Mouse (Mus musculus) spleen, adult 12 weeks (tissue): ENCODE measurements around the gene Slc25a34.

Source experiments
- DNase-seq: peaks from one replicate; pipeline ENCODE4 v3.0.0; 2022; ENCODE audit warnings: low spot score

Slc25a34 gene

DNA sequence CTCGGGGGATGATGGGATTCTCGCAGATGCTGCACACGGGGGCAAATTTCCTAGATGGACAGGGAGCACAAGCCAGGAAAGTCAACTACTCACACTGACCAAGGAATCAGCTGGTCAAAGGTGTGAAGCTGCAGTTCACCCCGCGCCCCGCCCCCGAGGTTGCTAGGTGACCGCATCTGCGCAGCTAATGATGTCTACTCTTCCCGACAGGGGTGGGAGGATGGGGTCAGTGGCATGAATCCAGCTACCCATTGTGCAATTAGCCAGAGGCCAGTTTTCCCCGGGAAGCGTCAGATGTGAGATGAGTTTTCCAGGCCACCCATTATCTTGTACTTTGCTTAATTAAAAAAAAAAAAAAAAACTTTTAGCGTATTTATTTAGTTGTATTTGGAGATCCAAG is 42.6 kb downstream of the Slc25a34 start:
- DNase-seq = no peak

DNA sequence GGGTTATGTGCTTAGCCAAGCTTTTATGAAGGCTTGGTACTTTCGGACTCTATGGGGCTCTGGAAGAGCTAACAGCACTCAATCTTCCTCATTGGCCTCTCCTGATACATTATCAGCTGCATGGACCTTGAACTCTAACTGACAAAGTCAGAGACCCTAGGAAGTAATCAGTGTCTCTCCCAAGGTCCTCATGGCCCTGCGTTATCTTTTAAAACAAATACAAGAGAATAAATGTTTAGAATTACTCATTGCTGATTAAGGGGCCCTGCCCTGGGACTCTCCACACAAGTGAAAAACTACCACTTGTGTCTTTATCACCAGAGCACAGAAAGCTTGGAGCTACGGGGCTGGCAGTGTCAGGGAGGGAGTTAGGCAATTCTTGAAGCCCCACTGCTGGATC is 44.8 kb downstream of the Slc25a34 start:
- DNase-seq = no peak

DNA sequence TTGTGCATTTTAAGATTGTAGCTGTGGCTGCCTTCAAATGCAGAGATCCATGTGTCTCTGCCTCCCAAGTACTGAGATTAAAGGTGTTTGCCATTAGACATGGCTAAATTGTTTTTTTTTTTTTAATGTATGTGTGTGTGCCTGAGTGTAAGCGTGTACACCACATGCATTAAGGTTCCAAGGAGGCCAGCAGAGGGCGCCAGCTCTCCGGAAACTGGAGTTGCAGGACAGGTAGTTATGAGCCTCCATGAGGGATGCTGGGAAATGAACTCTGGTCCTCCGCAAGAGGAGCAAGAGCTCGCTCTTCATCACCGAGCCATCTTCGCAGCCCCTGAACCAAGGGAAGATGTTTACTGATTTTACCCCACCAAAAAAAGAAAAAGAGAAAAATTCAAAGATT is 46.7 kb downstream of the Slc25a34 start:
- no peak for DNase-seq

DNA sequence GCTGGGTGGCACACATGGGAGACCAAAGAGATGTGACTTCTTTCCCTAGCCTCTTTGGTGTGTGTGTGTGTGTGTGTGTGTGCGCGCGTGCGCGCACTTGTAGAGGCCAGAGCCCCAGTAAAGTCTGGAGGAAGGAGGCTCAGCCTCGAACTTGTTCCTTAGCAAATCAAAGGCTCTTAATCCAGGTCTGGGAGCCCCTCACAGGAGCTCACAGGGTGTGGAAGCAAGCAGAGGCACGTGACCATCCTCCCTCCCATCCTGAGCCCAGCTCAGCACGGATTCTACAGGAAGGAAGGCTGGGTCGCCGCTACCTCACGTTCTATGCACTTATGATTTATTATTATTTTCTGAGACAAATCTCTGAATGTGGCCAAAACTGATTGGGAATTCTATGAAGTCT is 47.2 kb downstream of the Slc25a34 start:
- DNase-seq = no peak

DNA sequence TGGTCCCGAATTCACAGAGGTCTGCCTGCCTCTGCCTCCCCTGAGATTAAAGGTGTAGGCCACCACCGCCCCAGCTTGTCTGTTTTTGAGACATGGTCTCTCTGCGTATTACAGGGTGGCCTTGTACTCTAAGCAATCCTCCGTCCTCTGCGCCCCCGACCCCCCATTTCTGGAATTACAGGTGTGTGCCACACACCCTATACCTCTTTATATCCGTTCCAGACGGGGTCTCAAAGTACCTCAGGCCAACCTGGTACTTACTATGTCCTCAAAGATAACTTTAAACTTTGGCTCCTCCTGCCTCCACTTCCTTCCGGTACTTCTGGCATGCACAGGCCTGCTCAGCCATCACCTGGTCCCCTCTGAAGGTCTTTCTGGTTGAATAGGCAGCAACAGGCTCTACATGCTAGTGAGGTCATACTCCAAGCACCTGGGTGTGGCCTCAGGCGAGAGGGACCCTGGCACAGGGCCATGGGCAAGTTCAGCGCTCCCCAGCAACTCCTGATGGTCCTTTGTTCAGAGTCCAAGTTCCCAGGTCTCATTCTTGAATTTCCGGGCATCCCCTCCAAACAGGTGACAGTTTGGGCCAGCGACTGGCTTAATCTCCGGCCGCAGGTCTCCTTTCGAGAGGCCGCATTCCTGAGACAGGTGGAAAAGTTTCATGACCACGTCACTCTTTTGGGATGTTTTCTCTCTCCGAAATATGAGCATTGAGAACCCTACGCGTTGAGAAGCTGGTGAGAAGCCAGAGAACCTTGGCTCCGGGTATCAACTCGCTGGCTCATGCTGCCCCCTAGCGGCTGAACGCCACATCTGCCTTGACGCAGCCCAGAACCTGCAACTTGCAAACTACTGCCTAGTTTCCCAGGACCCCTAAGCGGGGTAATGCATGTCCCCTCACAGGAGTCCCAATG is 48.6 kb downstream of the Slc25a34 start:
- peak; percentile 69 for DNase-seq

DNA sequence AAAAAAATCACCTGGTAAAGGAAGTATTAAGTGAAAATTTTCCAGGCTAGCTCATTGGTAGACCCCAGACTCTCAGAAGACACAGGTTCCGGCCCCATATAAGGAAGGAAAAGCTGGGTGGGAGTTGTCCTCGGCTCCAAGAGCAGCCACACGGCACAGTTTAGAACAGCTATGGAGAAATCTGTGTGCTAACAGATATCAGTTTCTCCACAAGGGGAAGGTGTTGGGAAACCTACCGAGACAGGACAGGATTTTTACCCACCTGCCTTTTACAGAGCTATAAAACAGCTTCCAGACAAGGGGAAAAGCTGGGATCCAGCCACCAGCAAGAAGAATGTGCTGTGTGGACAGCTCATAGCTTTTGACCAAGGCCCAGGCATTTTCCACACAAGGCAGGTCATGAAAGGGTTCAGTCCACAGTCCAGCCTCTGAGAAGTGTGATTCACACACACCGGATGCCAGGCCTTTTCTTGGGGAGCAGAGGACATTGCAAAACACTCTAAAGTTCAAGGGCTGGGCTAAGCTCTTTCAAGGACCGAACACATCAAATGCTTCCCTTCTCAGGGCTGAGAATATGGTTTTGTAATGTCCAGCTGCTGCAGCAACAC is 50.2 kb downstream of the Slc25a34 start:
- DNase-seq = no peak

DNA sequence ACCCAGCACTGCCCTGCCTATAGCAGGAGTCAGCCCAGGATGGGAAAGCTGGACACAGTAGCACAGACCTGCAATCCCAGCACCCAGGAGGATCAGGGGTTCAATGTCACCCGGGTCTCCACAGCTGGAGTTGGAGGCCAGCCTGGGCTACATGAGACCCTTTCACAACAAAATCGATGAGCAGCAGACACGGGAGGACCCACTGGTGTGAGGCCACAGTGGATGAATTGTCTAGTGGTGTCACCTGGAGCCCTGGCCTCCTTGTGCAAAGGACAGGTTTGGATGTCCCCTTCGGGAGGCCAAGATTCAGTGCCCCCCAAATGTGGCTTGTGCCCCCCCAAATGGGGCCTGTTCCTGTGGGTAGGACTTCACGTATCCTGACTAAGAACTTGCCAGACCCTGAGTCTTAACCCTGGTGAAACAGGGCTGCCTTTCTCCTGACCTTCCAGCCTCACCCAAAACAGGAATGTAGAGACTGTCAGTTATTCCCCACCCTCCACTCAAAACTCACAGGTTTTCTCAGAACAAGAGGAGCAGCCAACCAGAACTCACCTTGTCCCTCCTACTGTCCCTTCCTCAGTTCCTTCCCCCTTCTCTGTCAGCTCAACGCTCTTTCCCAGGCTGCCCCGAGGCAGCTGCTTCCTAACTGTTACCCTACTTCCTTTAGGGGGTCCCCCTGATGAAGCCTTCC is 50.8 kb downstream of the Slc25a34 start:
- no peak for DNase-seq

DNA sequence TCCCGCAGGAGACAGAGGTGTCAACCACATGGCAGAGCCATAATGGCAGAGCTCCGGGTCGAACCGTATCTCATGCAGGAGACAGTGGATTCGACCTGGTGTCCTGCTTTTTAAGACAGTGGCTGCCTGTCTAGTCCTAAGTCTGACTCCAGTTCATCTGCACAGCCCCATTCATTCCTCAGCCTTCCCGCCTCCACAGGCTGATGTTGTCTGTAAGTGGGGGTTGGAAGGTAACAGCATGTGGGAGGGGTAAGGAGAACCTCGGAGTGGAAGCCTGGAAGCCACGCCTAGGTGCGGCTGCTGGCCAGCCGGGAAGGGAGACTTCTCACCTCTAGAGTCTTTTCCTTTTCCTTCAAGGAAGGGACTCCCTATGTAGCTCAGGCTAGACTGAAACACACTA is 51.7 kb downstream of the Slc25a34 start:
- DNase-seq = no peak

DNA sequence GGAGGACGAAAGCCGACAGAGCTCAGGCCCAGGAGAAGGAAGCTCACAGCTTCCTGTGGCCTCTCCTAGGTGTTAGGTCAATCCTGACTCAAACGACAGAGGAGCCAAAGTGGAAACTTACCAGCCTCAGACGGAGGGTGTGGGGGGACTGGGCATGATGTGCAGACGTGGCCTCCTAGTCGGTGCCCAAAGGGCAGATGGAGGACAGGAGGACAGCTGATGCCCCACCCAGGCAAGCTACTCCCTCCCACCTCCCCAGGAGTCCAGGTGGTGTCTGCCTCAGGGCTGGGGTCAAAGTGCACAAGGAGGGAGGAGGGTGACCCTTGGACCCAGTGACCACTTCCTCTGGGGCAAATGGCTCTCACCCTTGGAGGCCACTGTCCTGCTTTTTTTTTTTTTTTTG is 52.3 kb downstream of the Slc25a34 start:
- DNase-seq = no peak

DNA sequence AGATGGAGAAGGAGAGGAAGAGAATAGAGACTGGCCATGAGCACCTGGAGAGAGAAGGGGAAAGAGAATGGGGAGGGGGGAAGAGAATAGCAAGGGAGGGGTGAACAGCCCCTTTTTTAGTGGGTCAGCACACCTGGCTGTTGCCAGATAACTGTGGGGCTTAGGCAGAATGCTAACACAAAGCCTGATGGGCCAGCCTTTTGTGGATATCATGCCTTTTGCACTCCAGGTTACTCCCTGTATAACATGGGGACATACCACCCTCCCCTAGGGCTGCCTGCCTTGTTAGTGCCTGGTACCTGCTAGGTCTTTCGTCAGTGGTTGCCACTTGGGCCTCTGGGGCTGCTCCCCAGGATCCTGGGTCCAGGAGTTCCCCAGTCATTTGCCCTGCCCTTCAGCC is 52.8 kb downstream of the Slc25a34 start:
- DNase-seq = no peak

DNA sequence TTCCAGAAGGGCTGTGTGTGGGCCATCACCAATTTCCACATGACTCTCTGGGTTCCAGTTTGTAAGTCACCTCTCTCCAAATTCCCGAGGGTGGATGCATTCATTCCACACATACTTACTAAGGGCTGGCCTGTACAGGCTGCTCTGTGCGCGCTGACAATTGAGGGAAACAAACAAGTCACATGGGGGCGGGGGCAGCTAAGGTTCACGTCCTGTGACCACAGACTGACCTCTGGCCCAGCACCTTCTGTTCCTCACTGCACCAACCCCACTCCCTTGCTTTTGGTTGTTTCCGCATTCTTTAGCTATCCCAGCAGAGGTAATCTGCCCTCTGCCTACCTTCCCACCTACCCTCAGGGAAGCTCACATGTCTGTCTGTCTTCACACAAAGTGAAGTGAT is 53.6 kb downstream of the Slc25a34 start:
- DNase-seq = no peak

DNA sequence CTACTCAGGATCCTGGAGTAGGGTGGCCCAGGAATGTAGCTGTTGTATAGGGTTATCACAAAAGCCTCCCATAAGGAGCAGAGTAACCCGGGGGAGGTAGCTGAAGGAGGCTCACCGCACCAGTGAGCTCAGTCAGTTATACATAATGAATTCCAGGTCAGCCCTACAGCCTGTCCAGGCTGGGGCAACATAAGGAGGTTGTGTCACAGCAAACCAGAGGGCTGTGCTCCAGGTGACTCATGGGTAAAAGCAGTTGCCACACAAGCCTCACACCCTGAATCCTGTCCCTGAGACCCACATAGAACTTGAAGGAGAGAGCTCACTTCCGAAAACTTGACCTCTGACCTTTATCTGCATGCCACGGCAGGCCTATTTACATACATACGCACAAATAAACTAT is 54.7 kb downstream of the Slc25a34 start:
- DNase-seq = no peak
